Mouse (Mus musculus) testis, adult 2 months (tissue): ENCODE measurements around the gene Mtmr2. TPM values are rescaled to one million over a fixed set of nuclear protein-coding genes. Genes with fewer than 3 reads are reported as not detected.
"Not testable (repeated sequence)": the region's sequence is repeated elsewhere in the genome, so short reads cannot be mapped to it uniquely, and the experiment has no call there.

Source experiments
- H3K27ac ChIP-seq: fragments of 200-500 bp; 2 replicates; pipeline ENCODE4 v1.5.1; 2012; ENCODE audit warnings: low read depth, low read length; ENCODE audit not compliant: control insufficient read depth, insufficient read depth
- H3K27me3 ChIP-seq: fragments of 200-500 bp; 2 replicates; pipeline ENCODE4 v1.6.1; 2012; ENCODE audit warnings: mild to moderate bottlenecking, low read length, moderate library complexity; ENCODE audit not compliant: control insufficient read depth, insufficient read depth
- H3K36me3 ChIP-seq: fragments of 200-500 bp; 2 replicates; pipeline ENCODE4 v1.6.1; 2012; ENCODE audit warnings: mild to moderate bottlenecking, low read length; ENCODE audit not compliant: control insufficient read depth, insufficient read depth
- H3K4me1 ChIP-seq: fragments of 200-500 bp; 2 replicates; pipeline ENCODE4 v1.6.1; 2012; ENCODE audit warnings: low read length; ENCODE audit not compliant: control insufficient read depth, insufficient read depth
- H3K4me3 ChIP-seq: fragments of 200-500 bp; 2 replicates; pipeline ENCODE4 v1.5.1; 2012; ENCODE audit warnings: low read depth, mild to moderate bottlenecking, low read length, moderate library complexity, mixed read lengths; ENCODE audit not compliant: control insufficient read depth
- CTCF ChIP-seq: fragments of 200-500 bp; IDR thresholded peaks from 2 replicates; pipeline ENCODE4 v1.5.1; 2012; ENCODE audit warnings: low read depth, mild to moderate bottlenecking, inconsistent platforms, low read length, moderate library complexity; ENCODE audit not compliant: control insufficient read depth, insufficient read depth, insufficient replicate concordance
- POLR2A ChIP-seq: fragments of 200-500 bp; IDR thresholded peaks from 2 replicates; pipeline ENCODE4 v1.6.1; 2012; ENCODE audit warnings: low read depth, mild to moderate bottlenecking, inconsistent platforms, low read length, moderate library complexity; ENCODE audit not compliant: control insufficient read depth
- polyA plus RNA-seq: library from polyadenylated mRNA; depleted of rRNA; stranded (reverse); fragments of >200 nt; gene quantifications from 2 replicates; pipeline ENCODE4 v1.2.3, GENCODE M21; 2012; rRNA removed

Gene Mtmr2
- polyA plus RNA-seq = 15.6 and 22.1 TPM in 2 replicates

GRCm38 (mm10) chr9:13748404-13748797 lies at the start of gene Mtmr2:
Gene Mtmr2 (plus strand): TSS chr9:13748410.
- Histone ChIP-seq H3K36me3 (no peaks in the 10 kb centered on the region), H3K27me3 (no peaks in the 10 kb centered on the region), H3K4me3 (peak within 1 kb of the TSS; percentile 92), H3K27ac (peak within 1 kb of the TSS; percentile 98), H3K4me1 (no peaks in the 10 kb centered on the region)
- TF ChIP-seq CTCF = no peak
- no peak for TF ChIP-seq POLR2A

GRCm38 (mm10) chr9:13699061-13699780 lies 49.0 kb upstream of the Mtmr2 start:
- peaks cover 5% of the 10 kb centered on the region for H3K4me1 ChIP-seq
- H3K4me3 ChIP-seq = no peak overlapping the region

GRCm38 (mm10) chr9:13699781-13700116 lies 48.5 kb upstream of the Mtmr2 start:
- H3K27me3 ChIP-seq = no peaks in the 10 kb centered on the region
- H3K4me3 ChIP-seq = no peak overlapping the region
- H3K27ac ChIP-seq = no peak overlapping the region
- TF ChIP-seq CTCF (no peak), POLR2A (no peak)
- peaks cover 5% of the 10 kb centered on the region for H3K4me1 ChIP-seq
- no peaks in the 10 kb centered on the region for H3K36me3 ChIP-seq

More at GRCm38 (mm10) chr9:13699061-13699780, 49.0 kb upstream of the Mtmr2 start:
- TF ChIP-seq POLR2A (no peak), CTCF (no peak)
- H3K36me3 ChIP-seq = no peaks in the 10 kb centered on the region
- H3K27ac ChIP-seq = no peak overlapping the region
- no peaks in the 10 kb centered on the region for H3K27me3 ChIP-seq

GRCm38 (mm10) chr9:13701773-13702172 lies 46.4 kb upstream of the Mtmr2 start:
- Histone ChIP-seq H3K36me3 (no peaks in the 10 kb centered on the region), H3K4me1 (peaks cover 5% of the 10 kb centered on the region), H3K4me3 (peak overlapping the region; percentile 24), H3K27ac (no peak overlapping the region), H3K27me3 (no peaks in the 10 kb centered on the region)
- TF ChIP-seq POLR2A (no peak), CTCF (no peak)

- H3K27ac ChIP-seq = no peak overlapping the region
- H3K27me3 ChIP-seq = no peaks in the 10 kb centered on the region
- TF ChIP-seq CTCF (no peak), POLR2A (no peak)
- peaks cover 5% of the 10 kb centered on the region for H3K4me1 ChIP-seq
- H3K4me3 ChIP-seq = no peak overlapping the region
- no peaks in the 10 kb centered on the region for H3K36me3 ChIP-seq
These were observed 45.1 kb upstream of the Mtmr2 start for GRCm38 (mm10) chr9:13703100-13703499.

- Histone ChIP-seq H3K36me3 (no peaks in the 10 kb centered on the region), H3K27me3 (no peaks in the 10 kb centered on the region), H3K27ac (no peak overlapping the region), H3K4me1 (peaks cover 5% of the 10 kb centered on the region), H3K4me3 (no peak overlapping the region)
- TF ChIP-seq POLR2A (no peak), CTCF (no peak)
These were observed 43.3 kb upstream of the Mtmr2 start for GRCm38 (mm10) chr9:13704917-13705316.

- no peak overlapping the region for H3K4me3 ChIP-seq
- H3K36me3 ChIP-seq = no peaks in the 10 kb centered on the region
- no peaks in the 10 kb centered on the region for H3K4me1 ChIP-seq
- TF ChIP-seq CTCF (no peak), POLR2A (no peak)
- no peak overlapping the region for H3K27ac ChIP-seq
- H3K27me3 ChIP-seq = no peaks in the 10 kb centered on the region
These were observed 41.1 kb upstream of the Mtmr2 start for GRCm38 (mm10) chr9:13707066-13707555.

GRCm38 (mm10) chr9:13709436-13709835 lies 38.8 kb upstream of the Mtmr2 start:
- Histone ChIP-seq H3K27ac (no peak overlapping the region), H3K36me3 (no peaks in the 10 kb centered on the region), H3K4me3 (no peak overlapping the region), H3K4me1 (no peaks in the 10 kb centered on the region), H3K27me3 (no peaks in the 10 kb centered on the region)
- TF ChIP-seq POLR2A (no peak), CTCF (no peak)

GRCm38 (mm10) chr9:13715891-13716290 lies 32.3 kb upstream of the Mtmr2 start:
- H3K27ac ChIP-seq, H3K36me3 ChIP-seq, H3K4me3 ChIP-seq, H3K4me1 ChIP-seq, H3K27me3 ChIP-seq: not testable (repeated sequence)
